Mouse (Mus musculus): ENCODE measurements around the gene Magi2. TPM values are rescaled to one million over a fixed set of nuclear protein-coding genes. Genes with fewer than 3 reads are reported as not detected.
A peak's percentile ranks its signal among the peaks of the same experiment; 100 is the strongest.

Gene Magi2
- 7.1 and 7.3 TPM in 2 replicates for polyA plus RNA-seq (2014; fragmentation: Nextera tagmentation; extraction: Ambion mirVana)

DNA sequence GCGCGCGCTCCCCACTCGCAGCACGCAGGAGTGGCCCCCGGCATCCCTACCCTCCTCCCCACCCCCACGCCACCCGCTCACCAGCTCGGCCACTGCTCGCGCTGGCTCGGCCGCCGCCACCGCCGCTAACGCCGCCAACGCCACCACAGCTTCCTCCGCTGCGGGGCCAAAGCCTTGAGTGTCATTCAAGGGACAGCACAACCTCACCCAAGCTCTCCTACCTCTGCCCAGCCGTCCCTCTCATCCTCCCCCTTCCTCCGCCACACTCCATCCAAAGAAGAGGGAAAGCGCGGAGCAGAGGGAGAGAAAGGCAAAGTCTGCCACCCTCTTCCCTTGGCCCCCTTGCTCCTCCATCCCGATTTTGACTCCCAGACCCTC, at the start of gene Magi2:
Magi2 (plus strand) TSS at position 171 of the 378 bp plus-strand sequence.
- 3% methylated on average over 16 of the region's 26 CpGs for WGBS
- H3K9ac ChIP-seq (replicated peaks; ENCODE audit: low read depth, low read length): peak within 1 kb of the TSS; percentile 61
- H3K4me2 ChIP-seq (replicated peaks; ENCODE audit: low read depth, low read length): peak within 1 kb of the TSS; percentile 97
- H3K4me1 ChIP-seq (ENCODE audit: control insufficient read depth, insufficient read depth, low read length): no peaks in the 10 kb centered on the region
- ATAC-seq (ENCODE audit: insufficient number of reproducible peaks, insufficient read depth, low FRiP score, low read depth): no peak; the same call in 1 of the 2 replicates
- no peaks in the 10 kb centered on the region for H3K36me3 ChIP-seq (ENCODE audit: control insufficient read depth, insufficient read depth, low read length)
- H3K9me3 ChIP-seq (ENCODE audit: control insufficient read depth, low read depth, low read length): no peaks in the 10 kb centered on the region
- H3K4me3 ChIP-seq (ENCODE audit: low read depth, low read length): peak within 1 kb of the TSS; percentile 54
- peak within 1 kb of the TSS; percentile 67 for H3K27ac ChIP-seq (ENCODE audit: low read length)
- no peaks in the 10 kb centered on the region for H3K27me3 ChIP-seq (ENCODE audit: control insufficient read depth, insufficient read depth, low read length)

GRCm38 (mm10) chr5:19178594-19178993, 48.2 kb upstream of the Magi2 start:
- WGBS: 67% methylated on average over 6 of the region's 6 CpGs
- no peak for ATAC-seq (ENCODE audit: insufficient number of reproducible peaks, insufficient read depth, low FRiP score, low read depth)
- H3K4me3 ChIP-seq (ENCODE audit: low read depth, low read length): no peak overlapping the region

DNA sequence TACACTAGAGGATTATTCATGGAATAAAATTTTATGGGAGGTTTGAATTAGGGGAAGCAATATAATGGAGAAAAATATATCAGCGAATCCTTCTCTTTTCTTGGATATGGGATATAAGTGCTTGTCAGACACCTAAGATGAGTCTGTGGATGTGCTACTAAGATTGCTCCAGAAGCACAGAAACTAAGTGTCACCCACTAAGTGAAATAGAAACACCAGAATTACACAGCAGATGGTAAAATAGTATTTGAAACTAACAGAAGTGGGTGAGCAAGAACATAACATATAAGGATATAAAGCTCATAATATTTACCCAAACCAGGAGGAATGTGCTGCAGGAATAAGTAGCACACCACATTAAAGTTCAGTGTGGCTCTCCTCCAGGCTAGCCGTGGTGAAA, 40.7 kb upstream of the Magi2 start:
- 87% methylated on average over 2 of the region's 2 CpGs for WGBS
- Histone ChIP-seq H3K4me2 (replicated peaks; ENCODE audit: low read depth, low read length) (no peak overlapping the region), H3K9ac (replicated peaks; ENCODE audit: low read depth, low read length) (no peak overlapping the region), H3K4me3 (ENCODE audit: low read depth, low read length) (no peak overlapping the region), H3K27me3 (ENCODE audit: control insufficient read depth, insufficient read depth, low read length) (no peaks in the 10 kb centered on the region), H3K9me3 (ENCODE audit: control insufficient read depth, low read depth, low read length) (no peaks in the 10 kb centered on the region), H3K36me3 (ENCODE audit: control insufficient read depth, insufficient read depth, low read length) (no peaks in the 10 kb centered on the region), H3K27ac (ENCODE audit: low read length) (no peak overlapping the region), H3K4me1 (ENCODE audit: control insufficient read depth, insufficient read depth, low read length) (no peaks in the 10 kb centered on the region)
- no peak for ATAC-seq (ENCODE audit: insufficient number of reproducible peaks, insufficient read depth, low FRiP score, low read depth)

More at GRCm38 (mm10) chr5:19178594-19178993, 48.2 kb upstream of the Magi2 start:
- H3K4me2 ChIP-seq (replicated peaks; ENCODE audit: low read depth, low read length): no peak overlapping the region
- H3K27me3 ChIP-seq (ENCODE audit: control insufficient read depth, insufficient read depth, low read length): no peaks in the 10 kb centered on the region
- H3K4me1 ChIP-seq (ENCODE audit: control insufficient read depth, insufficient read depth, low read length): no peaks in the 10 kb centered on the region
- H3K36me3 ChIP-seq (ENCODE audit: control insufficient read depth, insufficient read depth, low read length): no peaks in the 10 kb centered on the region
- H3K9me3 ChIP-seq (ENCODE audit: control insufficient read depth, low read depth, low read length): no peaks in the 10 kb centered on the region
- no peak overlapping the region for H3K27ac ChIP-seq (ENCODE audit: low read length)
- H3K9ac ChIP-seq (replicated peaks; ENCODE audit: low read depth, low read length): no peak overlapping the region

- H3K9ac ChIP-seq (replicated peaks; ENCODE audit: low read depth, low read length): no peak overlapping the region
- H3K27ac ChIP-seq (ENCODE audit: low read length): no peak overlapping the region
- 73% methylated on average over 3 of the region's 3 CpGs for WGBS
- ATAC-seq (ENCODE audit: insufficient number of reproducible peaks, insufficient read depth, low FRiP score, low read depth): no peak
- H3K4me1 ChIP-seq (ENCODE audit: control insufficient read depth, insufficient read depth, low read length): no peaks in the 10 kb centered on the region
- H3K9me3 ChIP-seq (ENCODE audit: control insufficient read depth, low read depth, low read length): no peaks in the 10 kb centered on the region
- H3K4me2 ChIP-seq (replicated peaks; ENCODE audit: low read depth, low read length): no peak overlapping the region
- no peaks in the 10 kb centered on the region for H3K36me3 ChIP-seq (ENCODE audit: control insufficient read depth, insufficient read depth, low read length)
- H3K27me3 ChIP-seq (ENCODE audit: control insufficient read depth, insufficient read depth, low read length): no peaks in the 10 kb centered on the region
- H3K4me3 ChIP-seq (ENCODE audit: low read depth, low read length): no peak overlapping the region
Observed at GRCm38 (mm10) chr5:19211665-19212064, 15.2 kb upstream of the Magi2 start.

DNA sequence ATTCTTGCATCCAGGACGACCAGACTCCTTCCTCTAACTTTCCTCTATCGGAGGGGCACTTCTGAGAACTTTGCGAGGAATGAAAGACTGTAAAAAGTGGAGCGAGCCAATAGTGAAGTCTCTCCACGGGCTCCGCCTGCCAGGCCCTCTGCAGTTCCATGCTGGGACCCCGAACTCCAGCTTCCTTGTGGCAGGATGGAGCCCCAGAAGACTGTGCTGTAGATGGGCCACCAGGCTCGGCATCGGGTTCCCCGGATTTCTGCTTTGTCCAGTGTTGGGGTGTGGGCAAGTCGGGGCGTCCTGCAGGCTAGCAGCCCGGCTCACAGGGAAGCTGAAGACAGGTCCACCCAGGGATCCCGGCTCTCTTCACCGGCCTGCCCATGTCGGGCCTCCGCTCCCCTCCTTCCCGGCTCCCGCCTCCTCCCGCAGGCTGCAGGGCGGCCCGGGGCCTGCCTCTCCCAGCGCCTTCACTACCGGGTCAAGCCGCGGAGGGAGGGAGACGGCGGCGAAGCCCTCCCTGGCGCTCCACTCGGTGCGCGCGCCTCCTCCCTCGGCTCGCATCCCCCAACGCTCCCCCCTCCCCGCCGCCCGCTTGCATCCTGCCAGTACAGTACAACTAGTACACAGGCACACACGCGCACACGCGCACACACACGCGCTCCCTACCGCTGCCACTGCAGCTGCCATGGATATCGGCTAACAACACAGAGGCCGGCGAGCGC, 531 bp upstream of the Magi2 start:
- H3K27me3 ChIP-seq (ENCODE audit: control insufficient read depth, insufficient read depth, low read length): no peaks in the 10 kb centered on the region
- H3K9me3 ChIP-seq (ENCODE audit: control insufficient read depth, low read depth, low read length): no peaks in the 10 kb centered on the region
- H3K4me2 ChIP-seq (replicated peaks; ENCODE audit: low read depth, low read length): peak overlapping the region; percentile 97
- H3K4me1 ChIP-seq (ENCODE audit: control insufficient read depth, insufficient read depth, low read length): no peaks in the 10 kb centered on the region
- no peaks in the 10 kb centered on the region for H3K36me3 ChIP-seq (ENCODE audit: control insufficient read depth, insufficient read depth, low read length)
- peak overlapping the region; percentile 67 for H3K27ac ChIP-seq (ENCODE audit: low read length)
- peak; percentile 91 for ATAC-seq (ENCODE audit: insufficient number of reproducible peaks, insufficient read depth, low FRiP score, low read depth)
- peak overlapping the region; percentile 54 for H3K4me3 ChIP-seq (ENCODE audit: low read depth, low read length)
- under 1% methylated on average over 41 of the region's 51 CpGs for WGBS
- H3K9ac ChIP-seq (replicated peaks; ENCODE audit: low read depth, low read length): peak overlapping the region; percentile 61

GRCm38 (mm10) chr5:19227281-19227680, 445 bp downstream of the Magi2 start:
- under 1% methylated on average over 21 of the region's 21 CpGs for WGBS
- no peaks in the 10 kb centered on the region for H3K9me3 ChIP-seq (ENCODE audit: control insufficient read depth, low read depth, low read length)
- H3K9ac ChIP-seq (replicated peaks; ENCODE audit: low read depth, low read length): peak overlapping the region; percentile 61; the same call in 1 of the 2 replicates
- no peaks in the 10 kb centered on the region for H3K36me3 ChIP-seq (ENCODE audit: control insufficient read depth, insufficient read depth, low read length)
- H3K4me1 ChIP-seq (ENCODE audit: control insufficient read depth, insufficient read depth, low read length): no peaks in the 10 kb centered on the region
- H3K27ac ChIP-seq (ENCODE audit: low read length): no peak overlapping the region
- ATAC-seq (ENCODE audit: insufficient number of reproducible peaks, insufficient read depth, low FRiP score, low read depth): 0 out of 2 replicates have a peak, but pooled peaks have one; percentile 3
- peak overlapping the region; percentile 54 for H3K4me3 ChIP-seq (ENCODE audit: low read depth, low read length)
- no peaks in the 10 kb centered on the region for H3K27me3 ChIP-seq (ENCODE audit: control insufficient read depth, insufficient read depth, low read length)
- H3K4me2 ChIP-seq (replicated peaks; ENCODE audit: low read depth, low read length): peak overlapping the region; percentile 97

DNA sequence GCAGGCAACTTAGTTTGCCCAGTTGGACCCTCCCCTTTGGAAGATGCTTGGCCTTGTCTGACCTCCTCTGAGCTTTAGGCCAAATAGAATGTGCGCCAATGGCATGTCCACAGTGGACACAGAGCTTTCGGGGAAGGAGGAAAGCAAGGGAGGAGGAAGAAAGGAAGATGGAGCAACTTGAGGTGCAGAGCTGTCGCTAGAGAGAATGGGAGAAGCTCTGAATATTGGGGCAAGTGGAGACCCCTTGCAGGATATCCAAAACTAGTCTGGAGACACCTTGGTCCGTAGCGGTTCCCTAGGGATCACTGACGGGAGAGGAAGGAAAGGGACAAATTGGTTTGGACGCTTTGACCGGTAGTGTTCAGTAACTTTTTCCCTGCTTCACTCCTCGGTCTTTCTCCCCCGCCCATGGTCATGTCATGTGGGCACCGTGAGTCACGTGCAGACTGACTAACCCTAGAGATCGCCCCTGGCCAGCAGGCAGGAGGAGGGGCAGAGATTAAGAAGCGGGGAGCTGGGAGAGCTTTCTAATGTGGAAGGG, 1.0 kb downstream of the Magi2 start:
- H3K4me3 ChIP-seq (ENCODE audit: low read depth, low read length): peak overlapping the region; percentile 54
- peak overlapping the region; percentile 97 for H3K4me2 ChIP-seq (replicated peaks; ENCODE audit: low read depth, low read length)
- under 1% methylated on average over 14 of the region's 14 CpGs for WGBS
- H3K4me1 ChIP-seq (ENCODE audit: control insufficient read depth, insufficient read depth, low read length): no peaks in the 10 kb centered on the region
- peak overlapping the region; percentile 61; the same call in 1 of the 2 replicates for H3K9ac ChIP-seq (replicated peaks; ENCODE audit: low read depth, low read length)
- no peaks in the 10 kb centered on the region for H3K27me3 ChIP-seq (ENCODE audit: control insufficient read depth, insufficient read depth, low read length)
- no peak overlapping the region for H3K27ac ChIP-seq (ENCODE audit: low read length)
- no peaks in the 10 kb centered on the region for H3K36me3 ChIP-seq (ENCODE audit: control insufficient read depth, insufficient read depth, low read length)
- H3K9me3 ChIP-seq (ENCODE audit: control insufficient read depth, low read depth, low read length): no peaks in the 10 kb centered on the region
- ATAC-seq (ENCODE audit: insufficient number of reproducible peaks, insufficient read depth, low FRiP score, low read depth): peak; percentile 24; the same call in 1 of the 2 replicates

DNA sequence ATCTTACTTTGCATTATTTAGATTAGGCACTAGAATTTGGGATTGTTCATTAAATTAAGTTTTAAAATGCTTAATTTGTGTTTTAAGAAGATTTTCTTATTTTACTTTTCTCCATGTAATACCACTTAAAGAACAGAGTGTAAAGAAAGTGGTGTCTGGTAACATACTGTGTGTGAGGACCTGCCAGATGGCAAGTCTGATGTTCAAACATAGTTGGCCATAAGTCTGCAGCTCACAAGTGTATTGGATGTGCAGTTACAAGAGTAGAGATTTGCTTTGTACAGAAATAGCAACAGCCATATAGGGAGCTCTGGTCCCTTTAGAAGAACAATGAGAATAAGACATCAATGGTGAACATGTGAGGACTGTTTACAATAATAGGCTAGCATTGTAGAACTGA, 15.0 kb downstream of the Magi2 start:
- Histone ChIP-seq H3K4me2 (replicated peaks; ENCODE audit: low read depth, low read length) (no peak overlapping the region), H3K27me3 (ENCODE audit: control insufficient read depth, insufficient read depth, low read length) (no peaks in the 10 kb centered on the region), H3K4me1 (ENCODE audit: control insufficient read depth, insufficient read depth, low read length) (no peaks in the 10 kb centered on the region), H3K27ac (ENCODE audit: low read length) (no peak overlapping the region), H3K9ac (replicated peaks; ENCODE audit: low read depth, low read length) (no peak overlapping the region), H3K36me3 (ENCODE audit: control insufficient read depth, insufficient read depth, low read length) (no peaks in the 10 kb centered on the region), H3K4me3 (ENCODE audit: low read depth, low read length) (no peak overlapping the region), H3K9me3 (ENCODE audit: control insufficient read depth, low read depth, low read length) (no peaks in the 10 kb centered on the region)
- ATAC-seq (ENCODE audit: insufficient number of reproducible peaks, insufficient read depth, low FRiP score, low read depth): no peak

Data from stomach, embryonic 14.5 days (tissue).